Mouse (Mus musculus) heart, embryonic 10.5 days (tissue): ENCODE results near the gene Flii. TPM values are rescaled to one million over a fixed set of nuclear protein-coding genes. Genes with fewer than 3 reads are reported as not detected.

Experiments used
- DNase-seq: peaks from one replicate; pipeline ENCODE4 v3.0.0-alpha.2; 2017; ENCODE audit warnings: low spot score
- H3K27ac ChIP-seq: fragments of 300-500 bp; sonication (generic); 2 replicates; pipeline ENCODE4 v1.5.1; 2016; ENCODE audit warnings: mild to moderate bottlenecking
- H3K27me3 ChIP-seq: fragments of 300-500 bp; sonication (generic); 2 replicates; pipeline ENCODE4 v1.6.1; 2016; ENCODE audit warnings: mild to moderate bottlenecking; ENCODE audit not compliant: poor library complexity, insufficient read depth, severe bottlenecking
- H3K36me3 ChIP-seq: fragments of 300-500 bp; sonication (generic); 2 replicates; pipeline ENCODE4 v1.6.1; 2016; ENCODE audit warnings: mild to moderate bottlenecking, moderate library complexity
- H3K4me1 ChIP-seq: fragments of 300-500 bp; sonication (generic); 2 replicates; pipeline ENCODE4 v1.6.1; 2016; ENCODE audit warnings: mild to moderate bottlenecking
- H3K4me3 ChIP-seq: fragments of 300-500 bp; sonication (generic); 2 replicates; pipeline ENCODE4 v1.5.1; 2016; ENCODE audit warnings: mild to moderate bottlenecking, moderate library complexity
- H3K9me3 ChIP-seq: fragments of 300-500 bp; sonication (generic); 2 replicates; pipeline ENCODE4 v1.6.1; 2016; ENCODE audit warnings: mild to moderate bottlenecking, moderate library complexity
- WGBS: fragments of 180-500 bp; shearing (Covaris S2); methylation state at CpG from one replicate; pipeline ENCODE4 v1.1.7; 2016; 5-methylcytosine and 5-hydroxymethylcytosine counted together
- polyA plus RNA-seq: library from polyadenylated mRNA; unstranded; fragments of >200 nt; fragmentation: Nextera tagmentation; extraction: Ambion mirVana; gene quantifications from 2 replicates; pipeline ENCODE4 v1.2.1, GENCODE M21; 2016

The Flii gene
- polyA plus RNA-seq, 1 experiment from 2014 or later, result 80.4 TPM

DNA sequence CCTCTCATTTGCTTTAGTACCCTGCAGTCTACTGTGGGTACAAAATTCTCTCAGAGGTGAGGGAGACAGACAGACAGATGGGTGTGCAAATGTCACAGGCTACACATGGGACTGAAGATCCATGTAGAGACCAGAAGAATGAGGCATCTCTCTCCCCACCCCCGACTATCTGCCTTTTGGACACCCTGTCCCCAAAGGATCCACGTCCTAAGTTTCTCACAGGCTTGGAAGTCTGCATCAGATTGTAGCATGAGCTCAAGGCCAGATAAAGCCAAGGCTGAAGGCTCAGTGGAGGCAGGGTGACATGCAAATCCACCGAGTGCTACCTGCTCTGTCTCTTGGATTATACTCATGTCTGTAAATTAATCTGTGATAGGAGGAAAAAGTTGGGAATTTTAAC is 9.4 kb upstream of the Flii start:
- WGBS, result 73% methylated on average over 3 of the region's 3 CpGs
- peaks cover 61% of the 10 kb centered on the region for H3K36me3 ChIP-seq

DNA sequence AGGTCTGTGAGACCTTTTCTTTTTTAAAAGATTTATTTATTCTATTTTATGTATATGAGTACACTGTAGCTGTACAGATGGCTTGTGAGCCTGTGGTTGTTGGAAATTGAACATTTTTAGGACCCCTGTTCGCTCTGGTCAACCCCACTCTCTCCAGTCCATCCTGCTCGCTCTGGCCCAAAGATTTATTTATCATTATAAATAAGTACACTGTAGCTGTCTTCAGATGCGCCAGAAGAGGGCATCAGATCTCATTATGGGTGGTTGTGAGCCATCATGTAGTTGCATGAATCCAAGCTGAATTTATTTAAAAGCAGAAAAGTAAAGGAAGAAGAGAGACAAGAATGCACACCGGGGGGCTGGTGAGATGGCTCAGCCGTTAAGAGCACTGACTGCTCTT is 8.1 kb upstream of the Flii start:
- H3K9me3 ChIP-seq, result no peaks in the 10 kb centered on the region
- H3K27ac ChIP-seq, result no peak overlapping the region
- DNase-seq, result no peak
- H3K27me3 ChIP-seq, result no peaks in the 10 kb centered on the region
- WGBS, result 84% methylated on average over 5 of the region's 5 CpGs
- peaks cover 10% of the 10 kb centered on the region; the same call in 1 of the 2 replicates for H3K4me1 ChIP-seq
- peaks cover 61% of the 10 kb centered on the region for H3K36me3 ChIP-seq
- H3K4me3 ChIP-seq, result no peak overlapping the region

More for the DNA sequence above, 9.4 kb upstream of the Flii start:
- Histone ChIP-seq H3K4me3 (no peak overlapping the region), H3K27me3 (no peaks in the 10 kb centered on the region), H3K9me3 (no peaks in the 10 kb centered on the region), H3K27ac (no peak overlapping the region), H3K4me1 (peaks cover 5% of the 10 kb centered on the region; the same call in 1 of the 2 replicates)
- DNase-seq, result no peak

DNA sequence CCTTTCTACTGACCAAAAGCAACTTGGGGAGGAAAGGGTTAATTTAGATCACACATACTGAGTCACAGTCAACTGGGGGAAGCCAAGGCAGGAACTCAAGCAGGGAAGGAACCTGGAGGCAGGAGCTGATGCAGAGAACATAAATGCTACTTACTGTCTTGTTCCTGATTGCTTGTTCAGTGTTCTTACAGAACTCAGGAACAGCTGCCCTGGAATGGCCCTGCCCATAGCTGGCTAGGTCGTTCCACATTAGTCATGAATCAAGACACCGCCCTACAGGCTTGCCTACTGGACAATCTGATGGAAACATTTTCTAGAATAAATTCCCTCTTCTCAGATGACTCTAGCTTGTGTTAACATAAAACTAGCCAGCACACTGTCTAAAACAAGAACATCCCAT is 7.1 kb upstream of the Flii start:
- Histone ChIP-seq H3K27ac (no peak overlapping the region), H3K27me3 (no peaks in the 10 kb centered on the region), H3K4me3 (no peak overlapping the region), H3K9me3 (no peaks in the 10 kb centered on the region), H3K4me1 (peaks cover 15% of the 10 kb centered on the region), H3K36me3 (peaks cover 53% of the 10 kb centered on the region)
- WGBS, result 80% methylated on average over 2 of the region's 2 CpGs
- no peak for DNase-seq

DNA sequence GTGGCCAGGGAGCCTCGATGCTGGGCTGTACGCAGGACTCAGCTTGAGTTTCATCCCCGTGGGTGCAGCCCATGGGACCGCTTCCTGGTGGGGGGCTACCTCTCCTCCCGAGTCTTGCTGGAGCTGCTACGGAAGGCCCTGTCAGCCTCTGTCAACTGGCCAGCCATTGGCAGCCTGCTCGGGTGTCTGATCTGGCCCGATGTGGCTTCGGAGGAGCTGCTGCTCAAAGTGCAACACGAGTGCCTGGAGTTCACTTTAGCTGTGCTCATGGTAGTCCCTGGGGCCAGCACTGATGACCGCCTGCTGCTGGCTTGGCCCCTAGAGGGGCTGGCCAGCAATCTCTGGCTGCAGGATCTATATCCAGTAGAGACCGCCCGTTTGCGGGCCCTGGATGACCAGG is 4.2 kb upstream of the Flii start:
- Histone ChIP-seq H3K27ac (no peak overlapping the region), H3K4me3 (no peak overlapping the region), H3K9me3 (no peaks in the 10 kb centered on the region), H3K36me3 (peaks cover 39% of the 10 kb centered on the region), H3K4me1 (peaks cover 30% of the 10 kb centered on the region), H3K27me3 (no peaks in the 10 kb centered on the region)
- 86% methylated on average over 14 of the region's 14 CpGs for WGBS
- no peak for DNase-seq

DNA sequence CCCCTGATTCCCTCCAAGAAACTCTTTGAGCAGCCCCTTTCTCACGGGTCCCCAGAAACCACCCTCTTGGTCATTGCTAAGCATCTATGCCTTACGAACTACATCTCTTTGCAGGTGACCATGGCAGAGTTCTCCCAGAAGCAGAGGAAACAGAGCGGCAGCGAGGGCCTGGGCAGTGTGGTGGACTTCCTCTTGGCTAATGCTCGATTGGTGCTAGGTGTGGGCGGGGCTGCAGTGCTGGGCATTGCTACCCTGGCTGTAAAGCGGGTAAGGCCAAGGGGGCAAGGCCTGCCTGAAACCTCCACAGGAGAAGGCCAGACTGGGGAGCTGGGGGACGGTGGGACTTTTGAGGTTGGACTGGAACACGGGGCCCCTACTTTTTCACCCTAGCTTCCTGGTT is 3.1 kb upstream of the Flii start:
- H3K4me1 ChIP-seq, result peaks cover 35% of the 10 kb centered on the region
- no peaks in the 10 kb centered on the region for H3K9me3 ChIP-seq
- H3K36me3 ChIP-seq, result peaks cover 41% of the 10 kb centered on the region
- H3K27me3 ChIP-seq, result no peaks in the 10 kb centered on the region
- DNase-seq, result no peak
- no peak overlapping the region for H3K27ac ChIP-seq
- no peak overlapping the region for H3K4me3 ChIP-seq
- WGBS, result 78% methylated on average over 9 of the region's 9 CpGs

DNA sequence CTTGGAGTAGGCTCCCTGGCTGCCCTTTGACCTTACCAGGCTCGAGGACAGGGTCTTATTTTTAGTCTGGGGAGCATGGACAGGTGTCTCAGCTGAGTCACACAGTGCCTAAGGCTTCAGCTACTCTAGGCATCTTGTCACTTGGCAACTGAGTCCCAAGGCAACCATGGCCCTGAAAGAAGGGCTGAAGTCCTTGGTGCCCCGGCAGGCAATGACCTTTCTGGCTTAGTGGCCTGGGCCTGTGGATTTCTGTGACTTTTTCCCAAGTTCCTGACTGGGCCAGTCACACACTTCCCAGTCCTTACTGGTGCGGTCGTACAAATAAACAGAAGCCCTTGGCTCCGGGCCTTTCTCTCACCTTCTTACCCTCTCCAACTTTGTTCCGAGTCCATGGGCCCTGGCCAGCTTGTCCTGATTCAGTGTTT is 2.2 kb upstream of the Flii start:
- H3K9me3 ChIP-seq, result no peaks in the 10 kb centered on the region
- H3K27ac ChIP-seq, result peak overlapping the region; percentile 94
- no peaks in the 10 kb centered on the region for H3K27me3 ChIP-seq
- DNase-seq, result no peak
- H3K4me3 ChIP-seq, result peak overlapping the region; percentile 89
- H3K36me3 ChIP-seq, result peaks cover 50% of the 10 kb centered on the region
- 66% methylated on average over 6 of the region's 6 CpGs for WGBS
- H3K4me1 ChIP-seq, result peaks cover 35% of the 10 kb centered on the region

DNA sequence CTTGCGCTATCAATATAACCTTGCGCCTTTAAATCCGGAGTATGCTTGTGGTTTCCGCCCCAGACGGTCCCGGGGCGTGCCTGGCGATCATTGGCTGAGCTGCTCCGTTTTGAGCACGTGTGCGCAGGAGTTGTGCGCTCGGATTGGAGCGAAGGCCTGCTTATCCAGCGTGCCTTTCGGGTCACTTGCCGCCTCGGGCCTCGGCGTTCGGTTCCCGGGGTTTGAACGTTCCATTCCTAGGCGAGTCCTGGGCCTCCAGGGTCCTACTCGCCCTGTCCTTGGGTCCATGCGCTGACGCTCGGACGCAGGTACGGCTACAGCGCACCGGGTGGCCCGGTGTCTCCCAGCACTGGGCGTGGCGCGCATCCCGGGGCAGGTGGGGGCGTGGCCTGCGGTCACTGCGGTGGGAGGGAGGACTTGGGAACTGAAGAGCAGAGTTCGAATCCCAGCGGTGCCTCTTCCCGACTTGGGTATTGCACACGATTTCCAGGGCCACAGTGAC is 1.2 kb upstream of the Flii start, which contains the start of gene Mief2:
Gene Mief2, plus strand, starts transcription at position 139 of the 502 bp plus-strand sequence.
- no peaks in the 10 kb centered on the region for H3K9me3 ChIP-seq
- WGBS, result 1% methylated on average over 44 of the region's 44 CpGs
- peaks cover 35% of the 10 kb centered on the region for H3K4me1 ChIP-seq
- no peaks in the 10 kb centered on the region for H3K27me3 ChIP-seq
- peak within 1 kb of the TSS; percentile 94 for H3K27ac ChIP-seq
- peak; percentile 98 for DNase-seq
- peaks cover 51% of the 10 kb centered on the region for H3K36me3 ChIP-seq
- peak within 1 kb of the TSS; percentile 89 for H3K4me3 ChIP-seq

DNA sequence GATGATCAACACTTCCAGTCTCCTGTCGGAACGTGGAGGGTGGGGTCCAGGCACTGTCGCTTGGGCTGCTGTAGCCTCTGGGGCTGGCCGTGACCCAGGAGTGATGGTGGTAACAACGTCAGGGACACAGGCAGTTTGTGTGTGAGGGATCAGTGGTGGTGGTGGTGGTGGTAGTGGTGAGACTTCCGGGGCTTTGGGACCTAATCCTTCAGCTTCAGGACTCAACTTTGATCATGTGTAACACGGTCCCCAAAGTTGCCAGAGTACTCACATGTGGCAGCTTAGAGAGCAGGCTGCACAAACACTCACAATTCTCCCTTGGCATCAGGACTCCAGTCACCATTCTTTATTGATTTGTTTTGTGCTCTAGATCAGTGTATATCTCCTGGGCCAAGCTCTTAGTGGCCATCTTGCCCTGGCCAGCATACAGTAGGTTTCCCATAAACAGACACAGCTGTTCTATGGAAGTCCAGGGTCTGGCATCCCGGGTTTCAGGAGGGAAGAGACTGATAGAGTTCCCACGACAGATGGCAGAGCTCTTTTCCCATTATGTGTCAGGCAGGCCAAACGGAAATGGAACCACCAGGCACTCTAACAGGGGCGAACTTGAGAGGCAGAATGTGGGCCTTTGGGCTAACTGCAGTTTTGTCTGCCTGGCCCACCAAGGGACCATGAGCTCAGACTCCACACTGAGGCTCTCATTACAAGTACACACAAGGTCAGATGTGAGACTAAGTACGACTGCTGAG is 503 bp upstream of the Flii start:
- H3K4me3 ChIP-seq, result peak overlapping the region; percentile 89
- DNase-seq, result no peak
- H3K4me1 ChIP-seq, result peaks cover 35% of the 10 kb centered on the region
- H3K27me3 ChIP-seq, result no peaks in the 10 kb centered on the region
- H3K9me3 ChIP-seq, result no peaks in the 10 kb centered on the region
- H3K36me3 ChIP-seq, result peaks cover 51% of the 10 kb centered on the region
- peak overlapping the region; percentile 94 for H3K27ac ChIP-seq
- WGBS, result 5% methylated on average over 12 of the region's 12 CpGs

DNA sequence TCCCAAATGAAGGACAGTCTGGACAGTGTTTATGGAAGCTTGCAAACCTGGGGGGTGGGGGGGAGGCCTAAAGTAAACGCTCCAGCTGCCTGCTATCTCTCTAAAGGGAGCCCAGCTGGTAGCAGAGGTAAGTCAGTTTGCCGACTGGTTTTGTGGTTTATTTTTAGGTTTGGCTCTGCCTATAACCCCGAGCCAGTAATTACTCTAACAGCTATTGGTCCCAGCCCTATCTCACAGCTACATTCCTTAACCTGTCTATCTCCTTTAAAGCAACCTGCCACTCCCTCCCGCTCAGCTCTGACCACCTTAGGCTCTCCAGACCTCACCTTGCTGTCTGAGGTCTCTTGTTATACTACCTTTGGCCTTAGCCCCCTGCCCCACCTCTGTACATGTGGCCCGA is 7.8 kb downstream of the Flii start:
- Histone ChIP-seq H3K4me1 (peaks cover 17% of the 10 kb centered on the region), H3K27me3 (no peaks in the 10 kb centered on the region), H3K36me3 (peaks cover 100% of the 10 kb centered on the region), H3K27ac (no peak overlapping the region), H3K9me3 (no peaks in the 10 kb centered on the region), H3K4me3 (no peak overlapping the region)
- no peak for DNase-seq
- WGBS, result 55% methylated on average over 5 of the region's 5 CpGs

DNA sequence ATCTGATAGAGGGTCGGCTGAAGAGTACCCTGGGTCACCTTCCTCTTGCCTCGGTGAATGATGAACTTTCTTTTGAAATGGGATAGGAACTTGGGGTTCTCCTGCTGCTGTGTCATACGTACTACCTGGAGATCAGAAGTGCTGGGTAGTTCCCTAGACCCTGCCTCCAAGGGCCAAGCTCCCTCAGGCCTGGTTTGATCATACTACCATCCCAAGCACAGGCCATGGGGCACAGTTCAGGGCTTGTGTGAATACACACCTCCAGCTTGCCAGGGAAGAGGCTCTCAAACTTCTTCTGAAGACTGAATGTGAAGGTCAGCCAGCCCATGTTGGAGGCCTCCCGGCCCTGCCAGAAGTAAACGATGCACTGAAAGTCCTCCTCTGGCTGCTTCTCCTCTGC is 11.2 kb downstream of the Flii start:
- H3K27me3 ChIP-seq, result no peaks in the 10 kb centered on the region
- WGBS, result 83% methylated on average over 5 of the region's 5 CpGs
- DNase-seq, result no peak
- peaks cover 100% of the 10 kb centered on the region for H3K36me3 ChIP-seq
- H3K4me1 ChIP-seq, result peaks cover 17% of the 10 kb centered on the region
- H3K27ac ChIP-seq, result no peak overlapping the region
- H3K4me3 ChIP-seq, result no peak overlapping the region
- no peaks in the 10 kb centered on the region for H3K9me3 ChIP-seq

DNA sequence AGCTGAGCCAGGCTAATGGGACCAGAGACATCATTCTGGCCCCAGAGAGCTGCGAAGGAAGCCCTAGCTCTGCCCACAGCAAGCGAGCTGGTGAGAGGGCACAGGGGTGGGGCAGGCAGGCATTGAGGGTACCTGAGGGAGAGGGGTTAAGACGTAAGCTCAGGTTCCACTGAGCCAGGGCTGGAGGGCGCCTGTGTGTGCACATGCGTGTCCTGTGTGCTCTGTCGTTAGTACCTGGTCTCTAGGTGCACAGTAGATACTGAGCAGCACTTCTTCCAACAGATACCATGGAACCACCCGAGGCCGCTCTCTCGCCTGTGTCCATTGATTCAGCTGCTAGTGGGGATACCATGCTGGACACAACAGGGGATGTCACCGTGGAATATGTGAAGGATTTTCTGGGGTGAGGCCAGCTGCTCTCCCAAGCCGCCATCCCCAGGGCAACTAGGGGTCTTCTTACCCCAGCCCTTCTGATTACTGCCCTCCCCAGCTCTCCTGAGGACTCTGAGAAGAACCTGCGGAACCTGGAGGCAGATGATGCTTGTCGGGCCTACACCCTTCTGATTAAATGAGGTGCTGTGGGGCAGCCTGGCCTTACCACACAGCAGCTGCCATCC is 14.3 kb downstream of the Flii start:
- Histone ChIP-seq H3K9me3 (no peaks in the 10 kb centered on the region), H3K27ac (no peak overlapping the region), H3K36me3 (peaks cover 100% of the 10 kb centered on the region), H3K4me3 (no peak overlapping the region), H3K27me3 (no peaks in the 10 kb centered on the region), H3K4me1 (peaks cover 10% of the 10 kb centered on the region; the same call in 1 of the 2 replicates)
- no peak for DNase-seq
- WGBS, result 88% methylated on average over 13 of the region's 13 CpGs

DNA sequence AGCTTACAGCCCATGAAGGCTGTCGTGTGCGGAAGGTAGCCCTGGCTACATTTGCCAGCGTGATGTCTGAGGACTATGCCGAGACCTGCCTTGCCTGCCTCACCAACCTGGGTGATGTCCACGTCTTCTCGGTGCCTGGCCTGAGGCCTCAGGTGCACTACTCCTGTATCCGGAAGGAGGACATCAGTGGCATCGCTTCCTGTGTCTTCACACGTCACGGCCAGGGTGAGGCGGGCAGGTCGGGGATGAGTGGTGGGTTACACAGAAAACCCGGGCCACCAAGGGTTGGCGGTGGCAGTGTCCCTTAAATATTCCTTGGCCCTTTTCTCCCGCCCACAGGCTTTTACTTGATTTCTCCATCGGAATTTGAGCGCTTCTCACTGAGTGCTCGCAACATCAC is 15.0 kb downstream of the Flii start:
- no peak overlapping the region for H3K27ac ChIP-seq
- H3K36me3 ChIP-seq, result peaks cover 100% of the 10 kb centered on the region
- no peak overlapping the region for H3K4me3 ChIP-seq
- no peak for DNase-seq
- H3K4me1 ChIP-seq, result peaks cover 15% of the 10 kb centered on the region; the same call in 1 of the 2 replicates
- no peaks in the 10 kb centered on the region for H3K9me3 ChIP-seq
- H3K27me3 ChIP-seq, result no peaks in the 10 kb centered on the region
- 92% methylated on average over 18 of the region's 18 CpGs for WGBS

DNA sequence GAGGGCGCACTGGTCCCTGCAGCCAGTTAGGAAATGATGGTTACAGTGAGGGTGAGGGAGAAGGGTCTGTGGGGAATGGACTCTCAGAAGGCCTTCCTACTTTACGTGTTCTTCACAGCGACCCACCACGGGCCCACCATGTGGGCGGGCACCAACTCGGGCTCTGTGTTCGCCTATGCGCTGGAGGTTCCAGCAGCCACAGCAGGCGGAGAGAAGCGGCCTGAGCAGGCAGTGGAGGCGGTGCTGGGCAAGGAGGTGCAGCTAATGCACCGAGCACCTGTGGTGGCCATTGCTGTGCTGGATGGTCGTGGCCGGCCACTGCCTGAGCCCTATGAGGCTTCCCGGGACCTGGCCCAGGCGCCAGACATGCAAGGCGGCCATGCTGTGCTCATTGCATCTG is 15.8 kb downstream of the Flii start:
- no peak for DNase-seq
- H3K4me3 ChIP-seq, result no peak overlapping the region
- peaks cover 10% of the 10 kb centered on the region; the same call in 1 of the 2 replicates for H3K4me1 ChIP-seq
- 90% methylated on average over 17 of the region's 17 CpGs for WGBS
- peaks cover 100% of the 10 kb centered on the region for H3K36me3 ChIP-seq
- no peak overlapping the region for H3K27ac ChIP-seq
- H3K9me3 ChIP-seq, result no peaks in the 10 kb centered on the region
- H3K27me3 ChIP-seq, result no peaks in the 10 kb centered on the region
